Mouse (Mus musculus) heart, embryonic 11.5 days (tissue): ENCODE results near the gene Mgat5b. TPM values are rescaled to one million over a fixed set of nuclear protein-coding genes. Genes with fewer than 3 reads are reported as not detected.

ENCODE experiments used
- ATAC-seq: fragments of 200-750 bp; cut with Nextera tagmentation; replicated peaks from 2 replicates; pipeline ENCODE4 v1.8.0; 2017; ENCODE audit warnings: moderate library complexity; ENCODE audit not compliant: insufficient number of reproducible peaks, low FRiP score, low TSS enrichment
- H3K27ac ChIP-seq: fragments of 300-500 bp; sonication (generic); 2 replicates; pipeline ENCODE4 v1.5.1; 2014; ENCODE audit warnings: mild to moderate bottlenecking, low read depth, low read length
- H3K27me3 ChIP-seq: fragments of 300-500 bp; sonication (generic); 2 replicates; pipeline ENCODE4 v1.6.1; 2014; ENCODE audit warnings: mild to moderate bottlenecking, low read length, mixed read lengths; ENCODE audit not compliant: control insufficient read depth, insufficient read depth
- H3K36me3 ChIP-seq: fragments of 300-500 bp; sonication (generic); 2 replicates; pipeline ENCODE4 v1.6.1; 2014; ENCODE audit warnings: mild to moderate bottlenecking, low read length, moderate library complexity, mixed read lengths; ENCODE audit not compliant: control insufficient read depth, insufficient read depth
- H3K4me1 ChIP-seq: fragments of 300-500 bp; sonication (generic); 2 replicates; pipeline ENCODE4 v1.6.1; 2014; ENCODE audit warnings: low read length; ENCODE audit not compliant: control insufficient read depth, insufficient read depth
- H3K4me2 ChIP-seq: fragments of 300-500 bp; sonication (generic); 2 replicates; pipeline ENCODE4 v1.6.1; 2014; ENCODE audit warnings: mild to moderate bottlenecking, moderate library complexity
- H3K4me3 ChIP-seq: fragments of 300-500 bp; sonication (generic); 2 replicates; pipeline ENCODE4 v1.5.1; 2014; ENCODE audit warnings: low read depth, low read length
- H3K9ac ChIP-seq: fragments of 300-500 bp; sonication (generic); 2 replicates; pipeline ENCODE4 v1.6.1; 2014; ENCODE audit warnings: mild to moderate bottlenecking, low read depth, low read length, moderate library complexity
- H3K9me3 ChIP-seq: fragments of 300-500 bp; sonication (generic); replicated peaks from 2 replicates; pipeline ENCODE4 v1.6.1; 2016; ENCODE audit warnings: low read length; ENCODE audit not compliant: control insufficient read depth
- WGBS: fragments of 180-500 bp; shearing (Covaris S2); extraction: QIAGEN DNeasy Blood & Tissue Kit; methylation state at CpG from one replicate; pipeline ENCODE4 v1.1.7; 2014; ENCODE audit not compliant: insufficient replicate concordance; 5-methylcytosine and 5-hydroxymethylcytosine counted together
- polyA plus RNA-seq: library from polyadenylated mRNA; unstranded; fragments of >200 nt; fragmentation: Nextera tagmentation; extraction: Ambion mirVana; gene quantifications from 2 replicates; pipeline ENCODE4 v1.2.1, GENCODE M21; 2014

The Mgat5b gene
- polyA plus RNA-seq, 1 experiment from 2014 or later, result 0.29 TPM

- 63% methylated on average over 23 of the region's 23 CpGs for WGBS
- peak; percentile 63 for ATAC-seq
- Histone ChIP-seq H3K27ac (peak overlapping the region; percentile 79), H3K36me3 (no peaks in the 10 kb centered on the region), H3K9me3 (no peaks in the 10 kb centered on the region; the same call in 1 of the 2 replicates), H3K4me1 (peaks cover 17% of the 10 kb centered on the region), H3K4me3 (no peak overlapping the region), H3K27me3 (no peaks in the 10 kb centered on the region), H3K9ac (no peak overlapping the region; the same call in 1 of the 2 replicates), H3K4me2 (no peak overlapping the region)
Measured at GRCm38 (mm10) chr11:116954231-116955118, 35.8 kb downstream of the Mgat5b start.

GRCm38 (mm10) chr11:116958601-116959000 lies 39.9 kb downstream of the Mgat5b start:
- H3K9ac ChIP-seq, result no peak overlapping the region
- no peaks in the 10 kb centered on the region; the same call in 1 of the 2 replicates for H3K9me3 ChIP-seq
- H3K4me1 ChIP-seq, result peaks cover 12% of the 10 kb centered on the region
- no peaks in the 10 kb centered on the region for H3K36me3 ChIP-seq
- ATAC-seq, result no peak
- H3K27me3 ChIP-seq, result no peaks in the 10 kb centered on the region
- 46% methylated on average over 5 of the region's 5 CpGs for WGBS
- no peak overlapping the region for H3K4me3 ChIP-seq
- no peak overlapping the region for H3K27ac ChIP-seq
- no peak overlapping the region for H3K4me2 ChIP-seq

- no peak overlapping the region for H3K27ac ChIP-seq
Measured at GRCm38 (mm10) chr11:116965061-116965460, 46.4 kb downstream of the Mgat5b start.

GRCm38 (mm10) chr11:116965961-116966360 lies 47.3 kb downstream of the Mgat5b start:
- H3K36me3 ChIP-seq, result no peaks in the 10 kb centered on the region
- no peaks in the 10 kb centered on the region for H3K9me3 ChIP-seq
- no peaks in the 10 kb centered on the region for H3K27me3 ChIP-seq
- H3K4me3 ChIP-seq, result no peak overlapping the region
- no peak for ATAC-seq
- H3K4me1 ChIP-seq, result peaks cover 2% of the 10 kb centered on the region; the same call in 1 of the 2 replicates
- 0 out of 2 replicates have a peak overlapping the region, but pooled peaks have one; percentile 12 for H3K9ac ChIP-seq
- WGBS, result 72% methylated on average over 2 of the region's 2 CpGs
- no peak overlapping the region for H3K27ac ChIP-seq
- H3K4me2 ChIP-seq, result no peak overlapping the region

More at GRCm38 (mm10) chr11:116965061-116965460, 46.4 kb downstream of the Mgat5b start:
- WGBS, result 75% methylated on average over 7 of the region's 7 CpGs
- Histone ChIP-seq H3K4me3 (no peak overlapping the region), H3K27me3 (no peaks in the 10 kb centered on the region), H3K9me3 (no peaks in the 10 kb centered on the region), H3K4me2 (no peak overlapping the region), H3K36me3 (no peaks in the 10 kb centered on the region), H3K9ac (no peak overlapping the region), H3K4me1 (peaks cover 2% of the 10 kb centered on the region; the same call in 1 of the 2 replicates)
- no peak for ATAC-seq

GRCm38 (mm10) chr11:116968586-116968985 lies 49.9 kb downstream of the Mgat5b start:
- WGBS, result 67% methylated on average over 9 of the region's 9 CpGs
- ATAC-seq, result no peak
- no peaks in the 10 kb centered on the region for H3K36me3 ChIP-seq
- H3K9ac ChIP-seq, result no peak overlapping the region
- no peak overlapping the region for H3K4me2 ChIP-seq
- H3K27me3 ChIP-seq, result no peaks in the 10 kb centered on the region
- no peaks in the 10 kb centered on the region for H3K9me3 ChIP-seq
- H3K4me3 ChIP-seq, result no peak overlapping the region
- H3K27ac ChIP-seq, result no peak overlapping the region
- H3K4me1 ChIP-seq, result peaks cover 2% of the 10 kb centered on the region; the same call in 1 of the 2 replicates

- H3K4me2 ChIP-seq, result no peak overlapping the region
Measured at GRCm38 (mm10) chr11:116969498-116969897, 50.8 kb downstream of the Mgat5b start.

GRCm38 (mm10) chr11:116970847-116971246 lies 52.2 kb downstream of the Mgat5b start:
- no peak overlapping the region for H3K9ac ChIP-seq
- H3K27me3 ChIP-seq, result no peaks in the 10 kb centered on the region
- no peaks in the 10 kb centered on the region; the same call in 1 of the 2 replicates for H3K4me1 ChIP-seq
- H3K27ac ChIP-seq, result no peak overlapping the region
- H3K36me3 ChIP-seq, result no peaks in the 10 kb centered on the region
- no peak overlapping the region for H3K4me2 ChIP-seq
- no peaks in the 10 kb centered on the region for H3K9me3 ChIP-seq
- ATAC-seq, result no peak
- 81% methylated on average over 4 of the region's 4 CpGs for WGBS
- H3K4me3 ChIP-seq, result no peak overlapping the region

More at GRCm38 (mm10) chr11:116969498-116969897, 50.8 kb downstream of the Mgat5b start:
- H3K4me1 ChIP-seq, result peaks cover 2% of the 10 kb centered on the region; the same call in 1 of the 2 replicates
- H3K9me3 ChIP-seq, result no peaks in the 10 kb centered on the region
- H3K27ac ChIP-seq, result no peak overlapping the region
- H3K36me3 ChIP-seq, result no peaks in the 10 kb centered on the region
- H3K9ac ChIP-seq, result no peak overlapping the region
- 48% methylated on average over 11 of the region's 11 CpGs for WGBS
- no peak overlapping the region for H3K4me3 ChIP-seq
- no peak for ATAC-seq
- no peaks in the 10 kb centered on the region for H3K27me3 ChIP-seq

- no peak for ATAC-seq
- WGBS, result 60% methylated on average over 4 of the region's 4 CpGs
- Histone ChIP-seq H3K27me3 (no peaks in the 10 kb centered on the region), H3K27ac (no peak overlapping the region), H3K4me3 (no peak overlapping the region), H3K9ac (no peak overlapping the region), H3K4me2 (no peak overlapping the region), H3K9me3 (no peaks in the 10 kb centered on the region), H3K4me1 (no peaks in the 10 kb centered on the region; the same call in 1 of the 2 replicates), H3K36me3 (no peaks in the 10 kb centered on the region)
Measured at GRCm38 (mm10) chr11:116972828-116973227, 54.2 kb downstream of the Mgat5b start.
